Mouse (Mus musculus) forebrain, embryonic 12.5 days (tissue): ENCODE data around the gene Zfp821. TPM values are rescaled to one million over a fixed set of nuclear protein-coding genes. Genes with fewer than 3 reads are reported as not detected.

Experiments used
- ATAC-seq: fragments of 200-750 bp; cut with Nextera tagmentation; 2 replicates; pipeline ENCODE4 v1.8.0; 2017; ENCODE audit warnings: moderate TSS enrichment; ENCODE audit not compliant: low FRiP score
- H3K27ac ChIP-seq: fragments of 300-500 bp; sonication (generic); 2 replicates; pipeline ENCODE4 v1.5.1; 2016; ENCODE audit warnings: mild to moderate bottlenecking
- H3K27me3 ChIP-seq: fragments of 300-500 bp; sonication (generic); 2 replicates; pipeline ENCODE4 v1.6.1; 2016; ENCODE audit warnings: mild to moderate bottlenecking
- H3K36me3 ChIP-seq: fragments of 300-500 bp; sonication (generic); replicated peaks from 2 replicates; pipeline ENCODE4 v1.6.1; 2016; ENCODE audit warnings: mild to moderate bottlenecking
- H3K4me1 ChIP-seq: fragments of 300-500 bp; sonication (generic); 2 replicates; pipeline ENCODE4 v1.6.1; 2016
- H3K4me2 ChIP-seq: fragments of 300-500 bp; sonication (generic); 2 replicates; pipeline ENCODE4 v1.6.1; 2016; ENCODE audit warnings: mild to moderate bottlenecking, moderate library complexity
- H3K4me3 ChIP-seq: fragments of 300-500 bp; sonication (generic); replicated peaks from 2 replicates; pipeline ENCODE4 v1.5.1; 2016; ENCODE audit warnings: mild to moderate bottlenecking
- H3K9ac ChIP-seq: fragments of 300-500 bp; sonication (generic); 2 replicates; pipeline ENCODE4 v1.6.1; 2016; ENCODE audit warnings: mild to moderate bottlenecking
- H3K9me3 ChIP-seq: fragments of 300-500 bp; sonication (generic); 2 replicates; pipeline ENCODE4 v1.6.1; 2016
- WGBS: fragments of 180-500 bp; shearing (Covaris S2); methylation state at CpG from one replicate; pipeline ENCODE4 v1.1.7; 2016; 5-methylcytosine and 5-hydroxymethylcytosine counted together
- polyA plus RNA-seq: library from polyadenylated mRNA; unstranded; fragments of >200 nt; fragmentation: Nextera tagmentation; extraction: Ambion mirVana; gene quantifications from 2 replicates; pipeline ENCODE4 v1.2.1, GENCODE M21; 2016

The Zfp821 gene
- polyA plus RNA-seq, 1 experiment from 2014 or later = 78.5 TPM

DNA sequence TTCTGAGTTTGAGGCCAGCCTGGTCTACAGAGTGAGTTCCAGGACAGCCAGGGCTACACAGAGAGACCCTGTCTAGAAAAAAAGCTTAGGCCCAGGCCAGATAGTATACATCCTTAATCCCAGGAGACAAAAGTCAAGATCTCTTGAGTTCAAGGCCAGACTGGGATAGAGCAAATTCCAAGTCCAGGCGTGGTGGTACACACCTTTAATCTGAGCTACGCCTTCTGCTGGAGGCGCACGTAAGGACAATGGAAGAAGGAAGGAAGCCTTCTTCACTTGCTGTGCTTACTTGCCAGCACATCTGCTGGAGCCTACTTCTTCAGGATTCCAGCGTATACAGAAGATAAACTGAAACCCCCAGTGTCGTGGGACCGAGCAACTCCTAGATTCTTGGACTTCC, 54.1 kb downstream of the Zfp821 start:
- peaks cover 5% of the 10 kb centered on the region; the same call in 1 of the 2 replicates for H3K9me3 ChIP-seq
- no peaks in the 10 kb centered on the region for H3K27me3 ChIP-seq
- no peaks in the 10 kb centered on the region for H3K36me3 ChIP-seq
- ATAC-seq = no peak
- no peak overlapping the region for H3K27ac ChIP-seq
- no peaks in the 10 kb centered on the region for H3K4me1 ChIP-seq
- H3K4me2 ChIP-seq = no peak overlapping the region
- 94% methylated on average over 7 of the region's 7 CpGs for WGBS
- no peak overlapping the region for H3K9ac ChIP-seq
- no peak overlapping the region for H3K4me3 ChIP-seq

DNA sequence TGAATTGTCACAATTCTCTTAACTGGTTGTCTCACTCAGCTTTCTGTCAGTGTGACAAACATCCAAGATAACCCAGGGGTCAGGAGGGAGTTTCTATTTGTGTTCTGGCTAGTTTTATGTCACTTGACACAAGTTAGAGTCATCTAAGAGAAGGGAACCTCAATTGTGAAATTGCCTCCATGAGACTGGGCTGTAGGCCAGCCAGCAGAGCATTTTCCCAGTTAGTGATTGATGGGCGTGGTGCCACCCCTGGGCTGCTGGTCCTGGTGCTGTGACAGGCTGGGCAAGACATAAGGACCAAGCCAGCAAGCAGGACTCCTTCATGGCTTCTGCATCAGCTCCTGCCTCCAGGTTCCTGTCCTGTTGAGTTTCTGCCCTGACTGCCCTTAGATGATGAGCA, 54.9 kb downstream of the Zfp821 start:
- peaks cover 5% of the 10 kb centered on the region; the same call in 1 of the 2 replicates for H3K9me3 ChIP-seq
- no peaks in the 10 kb centered on the region for H3K4me1 ChIP-seq
- H3K36me3 ChIP-seq = no peaks in the 10 kb centered on the region
- ATAC-seq = no peak
- 65% methylated on average over 1 of the region's 1 CpGs for whole genome bisulfite sequencing
- H3K4me3 ChIP-seq = no peak overlapping the region
- H3K9ac ChIP-seq = no peak overlapping the region
- H3K4me2 ChIP-seq = no peak overlapping the region
- no peak overlapping the region for H3K27ac ChIP-seq
- H3K27me3 ChIP-seq = no peaks in the 10 kb centered on the region

DNA sequence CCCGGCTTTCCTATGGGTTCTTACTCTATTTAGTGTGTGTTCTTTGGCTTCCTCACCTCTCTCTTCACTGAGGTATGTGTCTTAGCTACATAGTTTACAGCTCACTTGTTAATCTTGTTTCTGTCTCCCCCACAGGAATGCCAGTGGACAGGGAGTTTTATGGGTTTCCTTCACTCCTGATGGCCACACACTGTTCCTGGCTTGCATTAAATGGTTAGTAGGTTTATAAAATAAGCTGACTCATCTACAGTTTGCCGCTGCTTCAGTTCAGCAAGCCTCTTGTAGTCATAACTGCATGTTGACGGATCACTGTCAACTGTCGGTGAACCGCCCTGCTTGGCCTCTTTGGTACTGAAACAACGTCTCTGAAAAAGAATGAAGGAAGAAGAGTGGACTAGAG, 58.7 kb downstream of the Zfp821 start:
- H3K9me3 ChIP-seq = peaks cover 5% of the 10 kb centered on the region; the same call in 1 of the 2 replicates
- H3K4me2 ChIP-seq = no peak overlapping the region
- H3K36me3 ChIP-seq = no peaks in the 10 kb centered on the region
- H3K4me3 ChIP-seq = no peak overlapping the region
- ATAC-seq = no peak
- H3K27ac ChIP-seq = no peak overlapping the region
- H3K4me1 ChIP-seq = no peaks in the 10 kb centered on the region
- 92% methylated on average over 6 of the region's 6 CpGs for WGBS
- no peak overlapping the region for H3K9ac ChIP-seq
- no peaks in the 10 kb centered on the region for H3K27me3 ChIP-seq

DNA sequence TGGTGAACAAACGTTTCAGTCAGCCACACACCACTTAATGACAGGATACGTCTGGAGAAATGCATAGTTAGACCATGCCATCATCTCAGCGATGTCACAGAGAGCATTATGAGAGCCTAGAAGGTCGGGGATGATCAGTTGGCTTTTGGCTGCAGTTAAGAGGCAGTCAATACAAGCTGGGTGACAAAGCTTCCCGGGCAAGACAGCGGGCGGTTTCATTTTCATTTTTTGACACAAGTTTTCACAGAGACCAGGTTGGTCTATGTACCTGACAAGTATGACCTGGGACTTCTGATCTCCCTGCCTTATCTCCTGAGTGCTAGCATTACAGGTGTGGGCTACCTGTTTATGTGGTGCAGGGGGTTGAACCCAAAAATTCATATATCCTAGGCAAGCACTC, 60.7 kb downstream of the Zfp821 start:
- WGBS = 76% methylated on average over 7 of the region's 7 CpGs
- Histone ChIP-seq H3K36me3 (no peaks in the 10 kb centered on the region), H3K9ac (no peak overlapping the region), H3K4me3 (no peak overlapping the region), H3K27ac (no peak overlapping the region), H3K27me3 (no peaks in the 10 kb centered on the region), H3K9me3 (peaks cover 5% of the 10 kb centered on the region; the same call in 1 of the 2 replicates), H3K4me1 (no peaks in the 10 kb centered on the region), H3K4me2 (no peak overlapping the region)
- no peak for ATAC-seq

DNA sequence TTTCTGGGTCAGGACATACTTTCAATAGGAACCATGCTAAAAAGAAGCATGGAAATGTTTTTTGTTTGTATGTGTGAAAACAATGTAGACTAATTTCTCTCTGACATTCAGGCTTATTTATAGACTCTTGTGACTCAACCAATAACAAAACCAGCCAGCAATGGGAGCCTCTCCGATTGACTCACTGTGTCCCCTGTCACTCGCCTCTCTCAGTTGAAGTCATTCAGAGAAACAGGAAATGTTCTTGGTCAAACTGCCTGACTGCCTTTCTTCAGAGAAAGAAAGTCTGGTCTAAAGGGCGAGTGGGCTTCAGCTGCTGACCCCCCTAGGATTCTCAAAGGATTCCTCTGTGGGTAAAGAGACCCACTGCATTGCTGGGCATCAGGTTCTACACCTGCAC, 67.8 kb downstream of the Zfp821 start:
- H3K4me2 ChIP-seq = no peak overlapping the region

More for the DNA sequence above, 67.8 kb downstream of the Zfp821 start:
- H3K27me3 ChIP-seq = peaks cover 14% of the 10 kb centered on the region
- H3K27ac ChIP-seq = no peak overlapping the region
- H3K4me1 ChIP-seq = no peaks in the 10 kb centered on the region
- WGBS = 56% methylated on average over 3 of the region's 3 CpGs
- no peak overlapping the region for H3K4me3 ChIP-seq
- H3K9ac ChIP-seq = no peak overlapping the region
- no peaks in the 10 kb centered on the region for H3K9me3 ChIP-seq
- H3K36me3 ChIP-seq = no peaks in the 10 kb centered on the region
- no peak for ATAC-seq

Other genes starting within 250 kb of the Zfp821 start
- 0.28 and 0.40 TPM in 2 replicates for gene Pmfbp1, start 211.5 kb upstream of the Zfp821 start, polyA plus RNA-seq
- 32.7 and 35.9 TPM in 2 replicates for gene Dhx38, start 139.7 kb upstream of the Zfp821 start, polyA plus RNA-seq
- gene Txnl4b, start 139.7 kb upstream of the Zfp821 start, polyA plus RNA-seq = 21.7 and 23.4 TPM in 2 replicates
- 0.15 TPM in 1 of 2 replicates, not detected in the other for gene Hp, start 126.4 kb upstream of the Zfp821 start, polyA plus RNA-seq
- gene Dhodh, start 96.9 kb upstream of the Zfp821 start, polyA plus RNA-seq = 38.7 and 39.6 TPM in 2 replicates
- gene Pkd1l3, start 91.0 kb upstream of the Zfp821 start, polyA plus RNA-seq = 0.05 and 0.22 TPM in 2 replicates
- 180 and 185 TPM in 2 replicates for gene Ist1, start 12.3 kb upstream of the Zfp821 start, polyA plus RNA-seq
- gene Atxn1l, start 32.2 kb downstream of the Zfp821 start, polyA plus RNA-seq = 7.4 and 9.6 TPM in 2 replicates
- 67.6 and 71.1 TPM in 2 replicates for gene Ap1g1, start 73.0 kb downstream of the Zfp821 start, polyA plus RNA-seq
- gene Phlpp2, start 163.0 kb downstream of the Zfp821 start, polyA plus RNA-seq = 3.1 and 3.9 TPM in 2 replicates